Mouse (Mus musculus) heart, embryonic 15.5 days (tissue): ENCODE results near the gene Sema4g. TPM values are rescaled to one million over a fixed set of nuclear protein-coding genes. Genes with fewer than 3 reads are reported as not detected.

Source experiments
- ATAC-seq: fragments of 200-750 bp; cut with Nextera tagmentation; replicated peaks from 2 replicates; pipeline ENCODE4 v1.8.0; 2017; ENCODE audit warnings: low read depth, moderate TSS enrichment; ENCODE audit not compliant: insufficient number of reproducible peaks, insufficient read depth, low FRiP score
- H3K27ac ChIP-seq: fragments of 300-500 bp; sonication (generic); 2 replicates; pipeline ENCODE4 v1.5.1; 2015; ENCODE audit warnings: mild to moderate bottlenecking, inconsistent platforms
- H3K27me3 ChIP-seq: fragments of 300-500 bp; sonication (generic); 2 replicates; pipeline ENCODE4 v1.6.1; 2015; ENCODE audit warnings: inconsistent platforms
- H3K36me3 ChIP-seq: fragments of 300-500 bp; sonication (generic); 2 replicates; pipeline ENCODE4 v1.6.1; 2015; ENCODE audit warnings: mild to moderate bottlenecking, inconsistent platforms
- H3K4me1 ChIP-seq: fragments of 300-500 bp; sonication (generic); replicated peaks from 2 replicates; pipeline ENCODE4 v1.6.1; 2015; ENCODE audit warnings: inconsistent platforms
- H3K4me2 ChIP-seq: fragments of 300-500 bp; sonication (generic); 2 replicates; pipeline ENCODE4 v1.6.1; 2015; ENCODE audit warnings: inconsistent platforms, mild to moderate bottlenecking, moderate library complexity
- H3K4me3 ChIP-seq: fragments of 300-500 bp; sonication (generic); 2 replicates; pipeline ENCODE4 v1.5.1; 2015; ENCODE audit warnings: mild to moderate bottlenecking, inconsistent platforms
- H3K9ac ChIP-seq: fragments of 300-500 bp; sonication (generic); 2 replicates; pipeline ENCODE4 v1.6.1; 2015; ENCODE audit warnings: mild to moderate bottlenecking, inconsistent platforms
- H3K9me3 ChIP-seq: fragments of 300-500 bp; sonication (generic); replicated peaks from 2 replicates; pipeline ENCODE4 v1.6.1; 2016; ENCODE audit warnings: inconsistent platforms
- WGBS: fragments of 180-500 bp; shearing (Covaris S2); methylation state at CpG from one replicate; pipeline ENCODE4 v1.1.7; 2015; ENCODE audit warnings: mixed read lengths; 5-methylcytosine and 5-hydroxymethylcytosine counted together
- polyA plus RNA-seq: library from polyadenylated mRNA; unstranded; fragments of >200 nt; fragmentation: Nextera tagmentation; extraction: Ambion mirVana; gene quantifications from 2 replicates; pipeline ENCODE4 v1.2.1, GENCODE M21; 2015

Sema4g gene
- polyA plus RNA-seq, 1 experiment from 2014 or later = 0.50 TPM

DNA sequence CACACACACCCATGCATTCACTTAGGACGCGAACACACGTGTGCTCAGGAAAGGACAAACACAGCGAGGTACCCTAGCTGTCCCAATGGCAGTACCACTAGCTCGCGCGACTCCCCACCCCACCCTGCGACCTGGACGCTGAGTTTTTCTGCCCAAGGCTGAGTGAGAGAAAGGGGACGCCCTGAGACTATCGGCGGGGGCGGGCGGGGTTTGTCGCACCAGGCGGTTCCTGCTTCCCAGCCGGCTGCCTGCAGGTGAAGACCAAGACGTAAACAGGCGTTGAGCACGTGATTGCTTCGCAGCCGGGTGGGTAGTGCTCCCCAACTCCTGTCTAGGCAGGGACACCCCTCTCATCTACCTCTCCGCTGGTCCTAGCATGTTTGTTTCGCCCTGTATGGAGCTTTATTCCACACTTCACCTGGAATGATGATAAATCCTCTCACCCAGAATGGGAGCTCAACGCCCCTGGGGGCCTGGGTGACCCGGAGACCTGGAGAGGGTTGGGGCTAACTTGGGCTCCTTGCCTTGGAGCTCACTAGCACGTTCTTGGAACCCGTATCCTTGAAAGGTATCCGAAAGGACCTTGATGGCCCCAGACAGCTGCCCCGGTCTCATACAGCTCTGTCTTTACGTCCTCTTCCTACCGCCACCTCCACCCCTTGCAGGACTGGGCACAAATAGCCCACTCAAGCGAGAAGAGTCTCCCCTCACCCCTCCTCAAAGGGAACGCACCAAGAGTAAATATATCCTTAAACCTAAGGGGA, 26.8 kb downstream of the Sema4g start:
- peak overlapping the region; percentile 80 for H3K4me2 ChIP-seq

DNA sequence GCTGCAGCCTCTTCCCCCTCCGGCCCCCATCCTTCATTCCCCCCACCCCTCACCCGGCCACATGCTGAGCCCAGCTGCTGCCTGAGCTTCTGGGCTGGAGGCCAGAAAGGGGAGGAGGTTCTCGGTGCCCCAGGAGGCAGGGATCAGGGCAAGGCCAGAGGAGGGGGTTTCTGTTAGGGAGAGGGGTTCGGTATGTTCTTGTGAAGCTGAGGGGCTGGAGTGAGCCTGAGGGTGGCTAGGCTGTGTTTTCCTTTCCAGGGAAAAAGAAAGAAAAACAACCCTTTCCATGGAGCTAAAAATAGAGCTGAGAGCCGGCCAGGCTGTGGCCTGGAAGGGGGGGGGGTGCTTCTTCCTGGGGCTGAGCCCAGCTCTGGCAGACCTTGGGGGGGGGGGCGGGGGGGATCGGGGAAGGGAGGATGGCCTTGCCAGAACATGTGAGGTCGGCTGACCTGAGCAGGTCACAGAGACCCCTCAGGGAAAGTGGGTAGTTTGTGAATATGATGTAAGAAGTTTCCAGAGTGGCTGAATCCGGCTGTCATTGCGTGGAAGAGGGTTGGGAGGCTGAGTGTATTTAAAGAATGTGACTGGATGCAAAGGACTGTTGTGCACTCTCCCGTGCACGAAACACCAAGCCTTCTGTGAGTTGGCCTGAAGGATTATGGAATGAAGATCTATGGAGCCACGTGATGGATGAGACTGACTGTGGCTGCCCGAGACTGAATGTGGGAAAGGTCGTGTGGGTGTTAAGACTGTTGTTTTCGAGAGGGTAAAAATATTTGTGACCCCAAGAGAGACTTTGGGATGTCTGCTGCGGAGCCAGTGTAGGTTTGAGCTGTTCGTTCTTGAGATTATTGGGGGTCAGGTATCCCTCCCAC, 27.7 kb downstream of the Sema4g start:
- Histone ChIP-seq H3K4me3 (peak overlapping the region; percentile 82), H3K36me3 (peaks cover 13% of the 10 kb centered on the region; the same call in 1 of the 2 replicates), H3K9me3 (no peaks in the 10 kb centered on the region), H3K9ac (peak overlapping the region; percentile 81), H3K4me2 (peak overlapping the region; percentile 80), H3K27ac (peak overlapping the region; percentile 99), H3K27me3 (no peaks in the 10 kb centered on the region), H3K4me1 (peaks cover 56% of the 10 kb centered on the region)
- 0% methylated on average over 17 of the region's 18 CpGs for WGBS
- peak; percentile 31 for ATAC-seq

More for the DNA sequence above, 26.8 kb downstream of the Sema4g start:
- ATAC-seq = no peak
- Histone ChIP-seq H3K4me1 (peaks cover 47% of the 10 kb centered on the region), H3K36me3 (peaks cover 19% of the 10 kb centered on the region), H3K4me3 (peak overlapping the region; percentile 82), H3K9ac (peak overlapping the region; percentile 81), H3K9me3 (no peaks in the 10 kb centered on the region), H3K27ac (peak overlapping the region; percentile 99), H3K27me3 (no peaks in the 10 kb centered on the region)
- WGBS = under 1% methylated on average over 34 of the region's 34 CpGs

DNA sequence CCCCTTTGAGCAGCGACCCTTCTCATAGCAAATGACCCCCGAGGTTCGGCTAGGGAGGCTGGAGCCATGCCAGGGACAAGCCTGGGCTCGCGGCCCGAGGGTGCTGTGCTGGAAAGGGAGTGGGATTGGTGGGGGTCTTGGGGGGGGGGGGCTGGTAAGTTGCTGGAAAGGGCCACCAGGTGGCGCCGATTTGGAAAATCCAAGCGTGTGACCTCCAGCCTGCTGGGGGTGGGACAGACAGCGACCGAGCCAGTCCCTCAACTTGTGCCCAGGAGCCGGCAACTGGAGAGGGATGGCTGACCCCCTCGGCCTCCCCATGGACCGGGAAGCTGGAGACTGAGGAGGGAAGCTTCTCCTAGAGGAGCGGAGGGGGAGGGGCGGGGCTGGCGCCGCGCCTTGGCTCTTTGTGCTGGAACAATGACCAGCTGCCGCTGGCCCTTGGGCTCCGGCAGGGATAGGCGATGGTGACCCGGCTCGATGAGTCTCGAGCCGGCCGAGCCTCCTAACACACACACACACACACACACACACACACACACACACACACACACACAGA, 28.4 kb downstream of the Sema4g start:
- Histone ChIP-seq H3K36me3 (peaks cover 13% of the 10 kb centered on the region; the same call in 1 of the 2 replicates), H3K4me3 (peak overlapping the region; percentile 82), H3K4me2 (peak overlapping the region; percentile 80), H3K27me3 (no peaks in the 10 kb centered on the region), H3K9me3 (no peaks in the 10 kb centered on the region), H3K4me1 (peaks cover 61% of the 10 kb centered on the region), H3K27ac (peak overlapping the region; percentile 99), H3K9ac (peak overlapping the region; percentile 81)
- WGBS = under 1% methylated on average over 27 of the region's 27 CpGs
- ATAC-seq = peak; percentile 59

DNA sequence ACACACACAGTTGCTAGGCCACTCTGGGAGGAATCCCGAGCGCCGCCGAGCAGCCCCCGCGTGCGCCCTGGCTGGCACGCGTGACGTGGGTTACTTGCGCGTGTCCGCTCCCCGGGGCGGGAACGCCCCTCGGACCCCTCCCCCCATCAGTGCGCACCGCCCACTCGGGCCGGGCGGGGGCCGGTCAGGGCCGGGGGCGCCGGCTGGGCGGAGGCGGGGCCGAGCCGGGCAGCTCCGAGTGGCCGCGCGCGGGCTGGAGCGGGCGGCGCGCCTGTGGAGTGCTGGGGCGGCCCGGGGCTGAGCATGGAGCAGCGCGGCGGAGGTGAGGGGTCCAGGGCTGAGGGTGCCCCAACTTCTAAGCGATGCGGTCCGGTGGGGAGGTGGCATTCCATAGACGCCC, 29.0 kb downstream of the Sema4g start:
- H3K9ac ChIP-seq = peak overlapping the region; percentile 81
- H3K9me3 ChIP-seq = no peaks in the 10 kb centered on the region
- peak overlapping the region; percentile 80 for H3K4me2 ChIP-seq
- H3K4me3 ChIP-seq = peak overlapping the region; percentile 82
- ATAC-seq = peak; percentile 78
- H3K27ac ChIP-seq = peak overlapping the region; percentile 99
- no peaks in the 10 kb centered on the region for H3K27me3 ChIP-seq
- under 1% methylated on average over 32 of the region's 48 CpGs for WGBS
- peaks cover 59% of the 10 kb centered on the region for H3K4me1 ChIP-seq
- peaks cover 16% of the 10 kb centered on the region; the same call in 1 of the 2 replicates for H3K36me3 ChIP-seq

DNA sequence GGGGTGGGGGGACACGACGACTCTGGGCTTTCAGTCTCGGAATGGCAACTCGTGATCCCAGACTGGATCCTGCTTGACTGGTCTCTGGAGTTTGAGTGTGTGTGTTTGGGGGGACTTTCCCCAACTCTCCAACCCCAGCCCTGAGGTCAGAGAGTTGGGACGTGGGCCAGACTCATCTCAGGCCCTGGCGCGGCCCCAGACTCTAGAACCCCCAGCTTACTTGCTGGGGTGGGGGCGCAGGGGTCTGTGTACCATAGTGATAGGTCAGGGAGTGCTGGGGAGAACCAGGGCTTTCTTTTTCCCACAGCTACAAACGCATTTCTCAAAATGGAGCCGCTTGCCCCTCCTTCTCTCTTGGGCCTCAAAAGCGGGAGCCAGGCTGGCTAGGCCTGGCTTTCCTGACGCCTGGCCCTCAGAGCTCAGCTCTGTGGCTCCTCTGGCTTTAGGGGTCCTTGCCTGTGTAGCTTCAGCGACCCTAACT, 29.5 kb downstream of the Sema4g start:
- peak overlapping the region; percentile 81 for H3K9ac ChIP-seq
- peak overlapping the region; percentile 80 for H3K4me2 ChIP-seq
- peaks cover 58% of the 10 kb centered on the region for H3K4me1 ChIP-seq
- H3K27ac ChIP-seq = peak overlapping the region; percentile 99
- H3K4me3 ChIP-seq = peak overlapping the region; percentile 82
- ATAC-seq = no peak
- H3K9me3 ChIP-seq = no peaks in the 10 kb centered on the region
- 6% methylated on average over 11 of the region's 13 CpGs for WGBS
- peaks cover 16% of the 10 kb centered on the region; the same call in 1 of the 2 replicates for H3K36me3 ChIP-seq
- H3K27me3 ChIP-seq = no peaks in the 10 kb centered on the region

DNA sequence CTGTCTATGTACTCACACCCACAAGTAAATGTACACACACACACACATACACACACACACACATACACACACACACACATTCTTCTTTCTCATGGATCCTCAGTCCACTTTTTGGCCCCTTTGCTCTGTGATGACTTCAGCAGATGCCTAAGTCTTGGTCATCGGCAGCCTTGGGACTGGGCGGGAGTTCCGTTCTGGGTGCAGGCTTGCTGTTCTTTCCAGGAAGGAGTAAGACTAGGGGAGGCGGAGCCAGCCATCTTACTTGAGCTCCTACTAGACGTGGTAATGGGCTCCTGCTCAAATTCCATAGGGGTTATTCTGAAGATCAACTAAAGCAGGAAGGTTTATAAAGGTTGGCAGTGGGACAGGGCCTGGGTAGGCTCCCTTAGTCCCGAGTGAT, 31.4 kb downstream of the Sema4g start:
- peaks cover 33% of the 10 kb centered on the region for H3K36me3 ChIP-seq
- WGBS = 49% methylated on average over 6 of the region's 6 CpGs
- peak overlapping the region; percentile 15; the same call in 1 of the 2 replicates for H3K4me3 ChIP-seq

DNA sequence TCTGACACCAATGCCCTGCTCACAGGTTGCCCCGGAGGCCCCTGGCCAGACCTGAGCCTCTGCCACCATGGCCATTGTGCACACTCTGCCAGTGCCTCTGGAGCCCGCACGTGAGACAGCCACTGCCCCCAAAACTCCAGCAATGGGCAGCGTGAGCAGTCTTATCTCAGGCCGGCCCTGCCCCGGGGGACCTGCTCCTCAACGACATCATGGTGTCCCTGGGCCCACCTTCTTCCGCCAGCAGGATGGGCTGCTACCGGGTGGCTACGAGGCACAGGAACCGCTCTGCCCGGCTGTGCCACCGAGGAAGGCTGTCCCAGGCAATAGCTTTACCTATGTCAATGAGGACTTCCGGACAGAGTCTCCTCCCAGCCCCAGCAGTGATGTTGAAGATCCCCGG, 32.5 kb downstream of the Sema4g start:
- H3K4me2 ChIP-seq = peak overlapping the region; percentile 48; the same call in 1 of the 2 replicates
- H3K9ac ChIP-seq = peak overlapping the region; percentile 36; the same call in 1 of the 2 replicates
- no peak overlapping the region for H3K27ac ChIP-seq
- no peaks in the 10 kb centered on the region for H3K9me3 ChIP-seq
- 79% methylated on average over 15 of the region's 15 CpGs for WGBS
- no peak for ATAC-seq
- peaks cover 49% of the 10 kb centered on the region for H3K4me1 ChIP-seq
- no peaks in the 10 kb centered on the region for H3K27me3 ChIP-seq
- H3K4me3 ChIP-seq = 0 out of 2 replicates have a peak overlapping the region, but pooled peaks have one; percentile 7
- peaks cover 43% of the 10 kb centered on the region for H3K36me3 ChIP-seq

More for the DNA sequence above, 31.4 kb downstream of the Sema4g start:
- ATAC-seq = no peak
- H3K4me1 ChIP-seq = peaks cover 49% of the 10 kb centered on the region
- no peaks in the 10 kb centered on the region for H3K9me3 ChIP-seq
- peak overlapping the region; percentile 53 for H3K27ac ChIP-seq
- H3K27me3 ChIP-seq = no peaks in the 10 kb centered on the region
- peak overlapping the region; percentile 48 for H3K4me2 ChIP-seq
- H3K9ac ChIP-seq = no peak overlapping the region

DNA sequence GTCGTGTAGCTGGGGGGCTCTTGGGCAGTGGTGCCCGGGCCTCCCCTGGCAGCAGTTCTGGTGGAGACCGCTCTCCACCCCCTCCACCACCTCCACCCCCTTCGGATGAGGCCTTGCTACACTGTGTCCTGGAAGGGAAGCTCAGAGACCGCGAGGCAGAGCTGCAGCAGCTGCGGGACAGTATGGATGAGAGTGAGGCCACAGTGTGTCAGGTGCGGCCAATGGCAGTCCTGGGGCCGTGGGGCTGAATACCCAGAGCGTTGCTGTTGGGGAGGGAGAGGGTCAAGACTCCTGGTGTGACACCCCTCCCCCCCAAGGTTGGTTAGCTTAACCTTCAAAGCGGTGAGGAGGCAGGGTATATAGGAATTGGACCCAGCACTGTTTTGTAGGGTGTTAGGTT, 35.1 kb downstream of the Sema4g start:
- H3K9ac ChIP-seq = no peak overlapping the region
- WGBS = 83% methylated on average over 11 of the region's 11 CpGs
- no peak overlapping the region for H3K27ac ChIP-seq
- H3K4me1 ChIP-seq = peaks cover 46% of the 10 kb centered on the region
- H3K4me3 ChIP-seq = no peak overlapping the region
- no peaks in the 10 kb centered on the region for H3K9me3 ChIP-seq
- H3K4me2 ChIP-seq = no peak overlapping the region
- ATAC-seq = no peak
- peaks cover 63% of the 10 kb centered on the region for H3K36me3 ChIP-seq
- H3K27me3 ChIP-seq = no peaks in the 10 kb centered on the region

DNA sequence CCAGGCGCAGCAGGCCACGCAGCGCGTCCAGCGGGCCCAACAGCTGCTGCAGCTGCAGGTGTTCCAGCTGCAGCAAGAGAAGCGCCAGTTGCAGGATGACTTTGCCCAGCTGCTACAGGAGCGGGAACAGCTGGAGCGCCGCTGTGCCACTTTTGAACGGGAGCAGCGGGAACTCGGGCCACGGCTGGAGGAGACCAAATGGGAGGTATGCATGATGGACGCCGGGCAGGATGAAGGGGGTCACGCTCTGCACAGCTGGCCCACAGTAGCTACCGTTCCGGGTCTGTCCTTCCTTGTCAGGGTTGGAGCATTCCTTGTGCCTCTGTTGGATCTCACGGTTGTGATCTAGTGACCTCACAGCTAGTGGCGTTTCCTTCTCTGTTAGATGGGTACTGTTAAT, 35.9 kb downstream of the Sema4g start:
- ATAC-seq = no peak
- Histone ChIP-seq H3K9ac (no peak overlapping the region), H3K36me3 (peaks cover 63% of the 10 kb centered on the region), H3K4me1 (peaks cover 38% of the 10 kb centered on the region), H3K4me3 (no peak overlapping the region), H3K4me2 (no peak overlapping the region), H3K9me3 (no peaks in the 10 kb centered on the region), H3K27me3 (no peaks in the 10 kb centered on the region), H3K27ac (no peak overlapping the region)
- WGBS = 90% methylated on average over 20 of the region's 20 CpGs

DNA sequence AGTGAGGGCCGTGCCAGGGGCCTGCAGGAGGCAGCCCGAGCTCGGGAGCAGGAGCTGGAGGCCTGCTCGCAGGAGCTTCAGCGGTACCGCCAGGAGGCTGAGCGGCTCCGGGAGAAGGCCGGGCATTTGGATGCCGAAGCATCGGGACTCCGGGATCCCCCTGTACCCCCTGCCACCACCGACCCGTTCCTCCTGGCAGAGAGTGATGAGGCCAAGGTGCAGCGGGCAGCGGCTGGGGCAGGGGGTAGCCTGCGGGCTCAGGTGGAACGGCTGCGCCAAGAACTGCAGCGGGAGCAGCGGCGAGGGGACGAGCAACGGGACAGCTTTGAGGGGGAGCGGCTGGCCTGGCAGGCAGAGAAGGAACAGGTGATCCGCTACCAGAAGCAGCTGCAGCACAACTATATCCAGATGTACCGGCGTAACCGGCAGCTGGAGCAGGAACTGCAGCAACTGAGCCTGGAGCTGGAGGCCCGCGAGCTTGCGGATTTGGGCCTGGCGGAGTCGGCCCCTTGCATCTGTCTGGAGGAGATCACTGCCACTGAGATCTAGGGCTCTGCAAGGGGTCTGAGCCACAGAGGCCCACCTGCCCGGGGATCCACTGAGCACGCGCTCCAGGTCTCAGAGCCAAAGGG, 37.2 kb downstream of the Sema4g start:
- H3K27ac ChIP-seq = no peak overlapping the region
- no peak overlapping the region for H3K4me2 ChIP-seq
- WGBS = 85% methylated on average over 37 of the region's 37 CpGs
- H3K9ac ChIP-seq = no peak overlapping the region
- no peak for ATAC-seq
- H3K36me3 ChIP-seq = peaks cover 63% of the 10 kb centered on the region
- no peaks in the 10 kb centered on the region for H3K27me3 ChIP-seq
- no peaks in the 10 kb centered on the region for H3K9me3 ChIP-seq
- H3K4me1 ChIP-seq = peaks cover 37% of the 10 kb centered on the region
- H3K4me3 ChIP-seq = no peak overlapping the region
